Mouse (Mus musculus) liver, embryonic 14.5 days (tissue): ENCODE results near the gene Lpp.

Source experiments
- CTCF ChIP-seq: IDR thresholded peaks from 2 replicates; pipeline ENCODE4 v1.5.1; 2016; ENCODE audit warnings: antibody characterized with exemption, low read depth, control low read depth
- EP300 ChIP-seq: IDR thresholded peaks from 2 replicates; pipeline ENCODE4 v1.6.1; 2016; ENCODE audit warnings: antibody characterized with exemption, low read depth

DNA sequence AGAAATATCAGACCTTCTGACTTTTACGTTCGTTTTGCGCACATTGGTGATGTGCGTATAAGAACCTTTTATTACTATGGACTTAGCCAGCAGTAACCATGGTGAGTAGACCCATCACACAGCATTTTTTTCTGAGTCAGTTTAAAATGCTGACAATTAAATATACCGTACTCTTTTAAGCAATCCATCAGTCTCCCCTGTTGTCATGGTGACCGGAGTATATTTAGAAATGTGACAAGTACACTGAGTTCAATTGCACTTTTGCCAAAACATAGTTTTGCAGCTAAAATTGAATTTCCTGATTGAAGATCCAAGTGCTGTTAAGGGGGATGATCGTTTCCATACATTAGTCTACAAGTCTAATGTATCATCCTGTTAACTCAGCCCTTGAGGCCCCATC is 149.6 kb downstream of the Lpp start:
- TF ChIP-seq CTCF (no peak), EP300 (no peak)
